Mouse (Mus musculus) thymus, postnatal 14 days (tissue): ENCODE measurements around the gene Tubg1.
A peak's percentile ranks its signal among the peaks of the same experiment; 100 is the strongest.

Source experiments
- DNase-seq: peaks from one replicate; pipeline ENCODE4 v3.0.0; 2021

Gene Tubg1

DNA sequence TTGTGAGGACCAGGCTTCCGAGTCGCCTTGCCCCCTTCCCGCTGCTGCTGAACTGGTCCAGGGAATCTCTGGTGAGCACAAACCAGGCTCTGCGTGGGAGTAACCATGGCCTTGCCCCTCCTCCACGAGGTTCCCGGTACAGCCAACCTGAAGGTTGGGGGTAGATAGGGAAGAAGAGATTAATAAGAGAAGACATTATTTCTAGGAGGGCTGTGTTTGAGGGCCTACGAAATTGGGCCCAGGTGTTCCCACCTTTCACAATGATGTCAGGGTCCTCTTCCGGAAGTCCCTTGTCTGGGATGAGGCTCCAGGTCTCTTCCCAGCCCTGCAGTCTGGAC is 48.2 kb downstream of the Tubg1 start:
- DNase-seq = no peak

DNA sequence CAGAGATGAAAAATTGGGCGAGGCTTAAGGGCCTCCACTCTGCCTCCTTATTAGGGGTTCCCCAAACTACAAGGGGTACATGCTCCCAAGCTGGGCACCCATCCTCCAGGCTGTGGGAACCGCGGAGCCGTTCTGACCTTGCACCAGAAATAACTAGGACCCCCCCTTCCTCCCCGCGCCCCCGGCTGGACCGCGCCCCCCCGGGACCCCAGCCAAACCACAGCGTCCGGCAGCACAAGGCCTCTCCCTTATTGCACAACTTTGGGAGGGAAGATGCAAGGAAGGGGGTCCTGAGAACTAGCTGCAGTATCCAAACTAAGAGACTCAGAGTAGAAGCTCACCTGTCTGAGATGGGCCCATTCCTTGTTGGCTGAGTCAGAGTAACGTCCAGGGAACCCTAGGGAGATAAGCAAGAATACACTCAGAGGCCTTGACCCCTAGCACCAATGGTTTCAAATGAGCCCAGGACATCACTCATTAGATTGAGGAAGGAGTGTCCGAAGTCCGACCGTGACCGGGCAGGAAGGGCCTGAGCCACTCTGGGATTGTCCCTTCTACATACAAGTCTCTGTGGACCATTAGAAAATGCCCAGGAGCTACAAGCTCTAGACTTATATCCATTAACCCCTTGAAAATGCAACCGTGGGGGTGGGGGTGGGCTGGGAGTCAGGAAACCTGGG is 48.7 kb downstream of the Tubg1 start:
- no peak for DNase-seq

DNA sequence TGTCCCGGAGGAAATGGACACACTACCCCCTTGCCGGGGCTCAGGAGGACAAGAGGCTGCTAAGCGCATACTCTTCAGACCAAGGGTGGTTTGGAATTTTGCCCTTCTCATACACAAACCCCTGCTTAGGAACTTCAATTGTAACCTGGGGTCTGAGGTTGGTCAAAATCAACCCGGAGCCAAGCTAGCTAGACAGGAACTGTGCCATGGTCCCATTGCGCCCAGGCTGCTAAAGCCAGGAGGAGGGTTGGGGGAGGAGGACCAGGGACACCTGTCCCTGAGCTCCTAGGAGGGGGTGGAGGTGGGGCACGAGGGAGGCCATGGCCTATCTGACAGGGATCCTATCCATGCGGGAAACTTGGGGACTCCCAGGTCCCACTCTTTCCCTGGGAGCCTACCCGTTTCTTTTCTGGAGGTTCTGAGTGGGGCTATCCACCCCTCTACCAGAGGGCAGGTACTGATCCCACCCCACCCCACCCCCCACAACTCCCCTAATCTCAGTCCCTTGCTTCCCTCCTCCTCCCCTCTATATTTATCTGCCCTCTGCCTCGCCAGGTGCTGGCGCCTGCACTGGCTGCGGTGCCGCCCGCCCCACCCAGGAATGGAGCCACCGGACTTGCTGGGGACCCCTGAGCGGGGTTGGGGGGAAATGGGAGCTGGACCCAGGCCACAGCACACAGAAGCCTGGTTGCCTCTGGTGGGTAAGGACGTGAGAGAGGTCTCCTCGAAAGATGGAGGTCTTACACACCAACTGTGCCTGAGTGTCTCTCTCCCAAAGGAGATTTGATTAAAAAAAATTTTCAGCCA is 49.8 kb downstream of the Tubg1 start:
- no peak for DNase-seq

DNA sequence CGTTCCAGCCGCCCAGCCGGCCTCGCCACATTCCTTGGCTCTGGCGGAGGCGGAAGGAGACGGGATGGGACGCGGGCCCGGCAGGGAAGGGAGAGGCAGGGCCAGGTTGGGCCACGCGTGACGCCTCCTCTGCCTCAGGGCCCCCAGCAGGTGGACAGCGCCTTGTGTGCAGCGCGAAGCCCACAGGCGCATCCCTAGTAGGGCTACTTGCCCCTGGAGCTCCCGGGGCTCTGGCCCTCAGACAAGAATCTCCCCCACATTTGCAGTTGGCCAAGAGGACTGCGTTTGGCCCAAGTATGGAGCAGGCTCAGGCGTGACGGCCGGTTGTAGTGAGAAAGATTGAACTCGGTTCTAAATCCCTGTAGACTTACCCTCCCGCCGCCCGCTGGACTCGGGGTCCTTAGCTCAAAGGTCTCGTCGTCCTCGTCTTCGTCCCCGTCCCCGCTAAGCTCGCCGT is 50.6 kb downstream of the Tubg1 start, which contains the start of gene Cntnap1:
Cntnap1 (plus strand) TSS at position 170 of the 457 bp plus-strand sequence.
- DNase-seq = no peak

DNA sequence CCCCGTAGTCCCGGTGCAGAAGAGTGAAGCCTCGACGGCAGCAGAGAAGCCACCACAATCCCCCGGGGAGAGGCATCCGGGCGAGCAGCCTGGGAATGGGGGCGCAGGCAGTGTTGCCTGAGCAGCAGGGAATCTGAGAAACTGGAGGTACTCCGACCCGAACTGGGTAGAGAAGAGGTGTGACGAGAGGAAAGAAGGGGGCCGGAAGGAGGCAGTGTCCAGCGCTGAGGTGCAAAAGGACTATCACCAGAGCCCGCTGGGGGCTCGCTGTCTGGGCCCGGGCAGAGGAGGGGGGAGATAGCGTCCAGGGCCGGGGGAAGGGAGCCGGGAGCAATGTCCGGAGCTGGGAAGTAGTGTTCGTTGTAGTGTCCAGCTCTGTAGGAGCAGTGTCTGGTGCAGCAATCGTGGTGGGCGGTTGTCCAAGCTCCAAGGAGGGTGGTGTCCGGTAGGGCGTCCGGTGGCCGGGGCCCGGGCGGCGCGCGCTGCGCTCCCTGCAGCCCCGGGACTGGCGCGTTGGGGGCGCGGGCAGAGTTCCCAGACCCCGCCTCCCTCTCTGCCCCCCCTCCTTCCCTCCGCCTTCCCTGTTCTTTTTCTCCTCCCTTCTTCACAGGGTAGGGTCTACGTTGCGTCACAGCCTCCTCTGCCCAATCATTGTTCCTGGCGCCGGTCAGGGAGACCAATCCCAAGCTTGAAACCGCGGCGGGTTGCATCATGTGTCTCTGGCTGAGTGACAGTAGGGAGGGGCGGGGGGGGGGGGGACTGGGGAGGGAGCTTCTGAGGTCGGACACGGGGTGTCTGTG is 51.3 kb downstream of the Tubg1 start, which contains the start of gene Plekhh3:
Plekhh3 (minus strand) TSS at position 541 of the 800 bp plus-strand sequence.
- DNase-seq = peak; percentile 89

DNA sequence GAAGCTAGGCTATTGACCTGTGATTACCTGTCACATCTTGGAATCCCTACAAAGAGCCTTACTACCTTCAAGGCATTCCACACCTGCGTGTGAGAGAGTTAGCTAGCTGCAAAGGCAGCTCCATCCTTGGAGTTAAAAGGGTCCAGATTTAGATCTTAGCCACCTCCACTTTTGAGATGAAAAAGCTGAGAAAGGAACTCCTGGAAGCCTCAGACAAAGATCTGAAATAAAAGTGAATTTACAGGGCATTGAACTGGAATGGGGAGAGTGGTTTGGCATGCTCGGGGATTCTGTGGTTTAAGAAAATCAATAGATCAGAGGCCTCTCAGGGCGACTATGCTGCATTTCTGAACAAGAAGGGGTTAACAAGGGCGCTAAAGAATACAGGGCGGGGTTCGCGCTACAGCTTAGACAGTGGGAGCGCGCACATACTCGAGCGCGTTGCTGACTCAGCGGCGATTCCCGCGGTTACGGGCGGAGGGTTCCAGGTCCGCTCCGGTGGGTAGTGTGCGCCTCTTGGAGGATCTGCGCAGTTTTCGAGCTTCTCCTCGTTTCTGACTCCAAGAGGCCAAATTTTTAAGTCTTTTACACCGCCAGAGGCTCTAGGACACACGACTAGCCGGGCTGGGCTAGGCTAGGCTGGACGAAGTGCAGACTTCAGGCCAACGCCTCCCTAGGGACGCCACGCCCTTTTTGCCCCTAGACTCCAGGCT is 52.1 kb downstream of the Tubg1 start:
- DNase-seq = peak; percentile 49

DNA sequence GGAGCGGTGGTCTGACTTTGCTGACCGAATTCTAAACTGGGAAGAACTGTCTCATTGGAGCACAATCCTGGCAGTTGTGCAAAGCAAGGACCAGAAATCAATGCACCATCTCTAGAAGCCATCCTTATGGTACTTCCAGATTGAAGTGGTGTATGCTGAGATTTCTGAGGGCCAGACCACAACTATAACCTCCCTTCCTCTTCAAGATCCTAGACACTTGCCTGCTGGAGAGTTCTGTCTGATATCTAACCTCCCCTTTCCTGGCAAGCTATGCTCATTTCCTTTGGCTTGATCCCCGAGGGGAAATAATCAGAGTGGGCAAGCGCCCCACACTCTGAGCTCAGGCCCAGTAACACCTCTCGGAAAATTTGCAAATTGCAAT is 52.7 kb downstream of the Tubg1 start:
- DNase-seq = no peak

DNA sequence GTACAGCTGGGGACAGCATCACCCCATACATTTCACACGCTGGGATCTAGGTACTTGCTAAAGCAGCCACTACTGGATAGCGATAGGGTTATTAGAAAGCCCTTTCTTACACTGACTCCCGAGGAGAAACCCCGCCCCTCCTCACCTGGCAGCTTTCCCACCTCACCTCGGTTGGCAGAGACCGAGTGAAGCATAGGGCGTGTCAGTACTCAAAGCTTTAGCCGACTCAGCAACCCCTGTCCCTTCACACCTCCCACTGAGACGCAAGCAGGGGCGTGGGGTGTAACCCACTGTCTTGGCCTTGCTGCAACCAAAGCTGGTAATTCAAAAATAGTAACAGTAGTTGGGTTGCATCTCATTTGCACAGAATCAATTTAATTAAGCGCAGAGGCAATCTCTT is 53.4 kb downstream of the Tubg1 start:
- DNase-seq = no peak

DNA sequence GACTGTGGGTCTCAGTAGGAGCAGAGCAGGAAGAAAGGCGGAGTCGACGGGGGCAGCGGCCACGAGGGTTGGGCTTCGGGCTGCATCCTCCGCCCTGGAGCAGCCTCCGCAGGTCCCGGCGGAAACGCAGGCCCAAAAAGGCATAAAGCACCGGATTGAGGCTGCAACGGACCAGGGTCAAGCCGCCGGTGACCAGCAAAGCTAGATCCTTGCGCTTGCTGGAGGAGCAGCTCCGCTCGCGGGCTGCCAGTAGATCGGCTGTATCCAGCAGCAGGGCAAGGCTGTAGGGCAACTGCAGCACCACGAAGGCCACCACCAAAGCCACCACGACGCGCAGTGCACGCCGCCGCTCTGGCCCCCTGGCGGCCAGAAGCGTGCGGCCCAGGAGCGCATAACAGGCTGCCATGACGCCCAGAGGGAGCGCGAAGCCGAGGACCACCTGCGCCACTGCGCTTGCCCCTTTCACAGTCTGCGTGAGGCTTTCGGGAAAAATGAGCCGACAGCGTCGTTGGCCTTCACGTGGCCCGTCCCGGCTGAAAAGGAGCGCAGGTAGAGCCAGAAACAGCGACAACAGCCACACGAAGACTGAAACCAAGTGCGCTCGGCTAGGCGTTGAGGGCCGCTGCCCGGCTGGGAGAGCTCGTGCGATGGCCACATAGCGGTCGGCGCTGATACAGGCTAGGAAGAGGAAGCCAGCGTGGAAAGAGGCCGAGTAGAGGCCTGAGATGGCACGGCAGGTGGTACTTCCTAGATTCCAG is 54.1 kb downstream of the Tubg1 start:
- DNase-seq = peak; percentile 82

DNA sequence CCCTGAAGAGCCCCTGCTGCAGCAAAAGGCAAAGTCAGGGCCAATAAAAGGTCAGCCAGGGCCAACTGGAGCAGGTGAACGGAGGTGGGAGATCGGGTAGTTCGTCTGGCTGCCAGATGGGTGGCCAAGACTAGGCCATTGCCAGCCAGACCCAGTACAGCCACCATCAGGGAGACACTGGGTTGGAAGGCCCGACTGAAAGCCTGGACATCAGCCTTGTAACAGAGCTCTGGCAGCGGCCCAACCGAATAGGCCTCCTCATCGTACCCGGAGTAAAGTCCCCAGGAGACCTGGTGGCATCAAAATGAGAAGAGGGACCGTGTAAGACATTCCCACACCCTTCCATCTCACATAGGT is 54.6 kb downstream of the Tubg1 start:
- no peak for DNase-seq

DNA sequence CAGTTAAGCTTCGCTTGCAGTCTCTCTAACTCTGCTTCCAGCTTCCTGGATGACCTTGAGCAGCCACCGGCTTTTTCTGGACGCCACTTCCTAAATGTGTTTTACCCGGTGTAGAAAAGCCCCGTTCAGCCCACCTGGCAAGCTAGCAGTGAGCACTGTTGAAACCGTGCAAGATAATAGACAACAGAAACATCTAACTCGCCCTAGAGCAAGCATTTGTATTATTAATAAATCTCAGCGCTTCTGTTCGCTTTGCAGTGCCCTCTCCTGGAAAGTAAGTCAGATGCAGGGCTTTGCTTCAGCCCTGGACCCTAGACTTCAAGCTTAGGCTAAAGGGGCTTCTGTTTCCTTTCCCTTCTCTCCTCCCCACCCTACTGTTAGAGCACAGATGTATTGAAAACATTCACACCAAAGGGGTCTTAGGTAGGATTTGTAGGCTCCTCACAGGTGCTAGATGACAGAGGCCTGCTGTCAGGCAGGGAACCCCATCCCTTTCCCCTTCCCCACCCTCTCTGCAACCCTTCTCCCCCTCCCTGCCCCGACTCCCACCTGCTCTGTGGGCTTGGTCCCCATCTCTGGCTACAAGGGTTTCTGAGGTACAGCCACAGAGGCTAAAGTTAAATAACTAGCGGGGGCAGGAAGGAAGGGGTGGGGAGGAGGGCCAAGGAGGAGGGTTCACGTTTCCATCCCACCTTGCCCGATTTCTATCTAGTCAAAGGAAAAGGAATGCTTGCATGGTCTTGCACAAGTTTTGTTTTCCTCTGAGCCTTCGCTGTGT is 55.3 kb downstream of the Tubg1 start, which contains the start of gene Ccr10:
Ccr10 (minus strand) TSS at position 593 of the 778 bp plus-strand sequence.
- DNase-seq = no peak

DNA sequence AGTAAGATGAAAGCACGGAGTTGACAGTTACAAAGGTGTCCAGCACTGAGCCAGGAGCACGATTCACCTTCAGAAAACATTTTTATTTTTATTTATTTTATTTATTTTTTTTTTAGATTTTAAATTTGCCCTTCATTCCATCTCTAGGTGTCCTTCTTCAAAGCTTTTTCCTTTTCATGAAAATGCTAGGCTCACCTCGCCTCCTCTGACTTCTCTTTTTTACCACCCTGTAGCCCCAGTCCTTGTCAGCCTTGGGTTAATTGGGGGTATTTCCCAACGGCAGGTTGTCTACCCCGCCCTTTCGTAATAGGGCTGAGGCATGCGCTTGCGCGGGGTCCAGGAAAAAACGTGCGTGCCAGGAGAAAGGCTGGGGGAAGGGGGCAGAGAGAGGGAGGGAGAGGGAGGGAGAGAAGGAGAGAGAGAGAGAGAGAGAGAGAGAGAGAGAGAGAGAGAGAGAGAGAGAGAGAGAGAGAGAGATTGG is 55.9 kb downstream of the Tubg1 start:
- no peak for DNase-seq
